Mouse (Mus musculus): Measurements from ENCODE around the gene Ccdc148.

Ccdc148 gene

GRCm38 (mm10) chr2:59048775-59049451 lies 111.6 kb downstream of the Ccdc148 start:
- no peak for DNase-seq

- DNase-seq: peak in 1 of 2 experiments; percentile 5
These were observed 117.0 kb downstream of the Ccdc148 start for GRCm38 (mm10) chr2:59043313-59044032.

- no peak for DNase-seq
These were observed 117.9 kb downstream of the Ccdc148 start for GRCm38 (mm10) chr2:59042616-59043015.

GRCm38 (mm10) chr2:59036433-59036832 lies 124.0 kb downstream of the Ccdc148 start:
- DNase-seq: peak; percentile 6 to 17

GRCm38 (mm10) chr2:59035206-59035605 lies 125.3 kb downstream of the Ccdc148 start:
- DNase-seq: peak; percentile 37

- no peak for DNase-seq
These were observed 126.2 kb downstream of the Ccdc148 start for GRCm38 (mm10) chr2:59034281-59034680.

- no peak for DNase-seq
These were observed 135.9 kb downstream of the Ccdc148 start for GRCm38 (mm10) chr2:59024558-59024957.

GRCm38 (mm10) chr2:59007356-59007755 lies 153.1 kb downstream of the Ccdc148 start:
- no peak for DNase-seq

DNA sequence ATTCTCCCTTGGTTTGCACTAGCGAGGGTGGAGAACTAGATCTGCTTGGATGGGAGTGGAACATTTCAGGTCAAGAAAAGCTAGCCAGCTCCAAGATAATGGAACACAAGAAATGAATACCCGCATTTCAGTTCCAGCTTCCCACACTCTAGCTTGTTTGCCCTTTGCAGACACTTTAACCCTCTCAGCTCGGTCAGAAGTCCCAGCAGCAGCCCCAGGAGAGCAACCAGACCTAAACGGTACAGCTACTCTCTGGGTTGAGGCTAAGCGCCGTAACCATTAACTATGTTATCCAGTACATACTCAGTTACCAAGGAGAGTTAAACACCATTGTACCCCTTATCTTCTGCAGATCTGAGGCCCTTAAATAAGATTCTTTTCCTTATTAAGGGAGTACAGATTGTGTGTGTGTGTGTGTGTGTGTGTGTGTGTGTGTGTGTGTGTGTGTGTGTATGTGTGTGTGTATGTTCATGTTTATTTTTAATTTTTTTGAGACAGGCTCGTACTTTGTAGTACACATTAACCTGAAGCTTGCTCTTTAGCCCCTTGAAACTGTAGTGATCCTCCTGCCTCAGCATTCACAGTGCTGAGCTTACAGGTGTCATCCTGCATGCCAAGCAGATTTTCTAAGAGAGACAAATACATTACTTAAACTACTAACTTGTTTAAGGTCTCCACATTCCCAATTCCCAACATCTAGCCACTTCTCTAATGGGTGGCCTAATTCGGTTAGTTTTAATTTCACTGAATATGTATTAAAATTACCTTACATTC lies 153.7 kb downstream of the Ccdc148 start:
- peak; percentile 36 to 44 for DNase-seq

GRCm38 (mm10) chr2:58997151-58997550 lies 163.3 kb downstream of the Ccdc148 start:
- DNase-seq: peak in 1 of 2 experiments; percentile 11

DNA sequence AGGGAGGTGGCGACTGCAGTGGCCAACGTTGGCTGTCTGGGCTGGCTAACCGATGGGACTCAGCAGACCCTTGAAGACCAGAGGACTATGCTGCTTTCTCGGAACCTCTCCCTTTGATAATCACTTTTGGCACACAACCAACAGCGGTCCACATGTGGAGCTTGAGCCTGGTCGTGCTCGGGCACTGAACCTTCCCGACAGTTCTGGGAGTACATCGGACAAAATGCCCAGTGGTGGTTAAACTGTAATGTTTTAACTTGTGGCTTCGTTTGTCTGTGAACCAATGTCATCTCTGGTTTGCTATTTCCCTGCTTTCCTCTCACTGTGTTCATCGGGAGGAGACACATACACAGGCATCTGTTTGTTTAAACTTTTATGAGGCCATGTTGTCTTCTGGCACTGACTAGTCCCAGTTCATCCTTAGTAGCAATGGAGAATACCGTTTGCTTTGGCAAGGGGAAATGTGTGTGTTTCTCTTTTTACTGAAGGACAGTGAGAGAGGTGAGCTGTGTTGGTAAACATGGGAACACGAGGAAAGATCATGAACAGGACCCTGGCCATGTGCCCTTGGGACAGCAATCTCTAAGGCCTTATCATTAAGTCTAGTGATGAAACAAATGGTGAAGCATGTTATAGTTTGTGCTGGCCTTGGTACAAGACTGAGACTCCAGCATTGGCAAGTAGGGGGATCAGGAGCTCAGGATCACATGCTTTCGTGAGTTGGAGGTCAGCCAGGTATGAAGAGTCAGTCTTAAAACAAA lies 167.9 kb downstream of the Ccdc148 start:
- peak; percentile 81 to 90 for DNase-seq

DNA sequence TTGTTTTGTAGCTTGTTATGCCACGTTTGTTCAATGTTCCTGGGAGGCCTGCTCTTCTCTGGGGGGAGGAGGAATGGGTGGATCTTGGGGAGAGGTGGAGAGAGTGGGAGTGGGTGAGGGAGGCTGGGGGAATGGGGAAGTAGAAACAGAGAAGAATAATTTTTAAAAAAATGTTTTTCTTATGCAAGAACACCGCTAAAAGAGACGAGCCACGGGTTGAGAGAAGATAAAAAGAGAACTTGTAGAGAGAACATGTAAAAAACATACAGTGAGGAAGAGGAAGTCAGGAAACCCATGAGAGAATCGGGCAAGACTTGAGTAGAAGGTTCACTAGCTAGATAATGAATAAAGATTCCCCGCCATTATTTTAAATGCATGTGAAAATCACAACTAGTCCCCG lies 182.4 kb downstream of the Ccdc148 start:
- DNase-seq: no peak

- DNase-seq: no peak
These were observed 188.8 kb downstream of the Ccdc148 start for GRCm38 (mm10) chr2:58971507-58972275.

DNA sequence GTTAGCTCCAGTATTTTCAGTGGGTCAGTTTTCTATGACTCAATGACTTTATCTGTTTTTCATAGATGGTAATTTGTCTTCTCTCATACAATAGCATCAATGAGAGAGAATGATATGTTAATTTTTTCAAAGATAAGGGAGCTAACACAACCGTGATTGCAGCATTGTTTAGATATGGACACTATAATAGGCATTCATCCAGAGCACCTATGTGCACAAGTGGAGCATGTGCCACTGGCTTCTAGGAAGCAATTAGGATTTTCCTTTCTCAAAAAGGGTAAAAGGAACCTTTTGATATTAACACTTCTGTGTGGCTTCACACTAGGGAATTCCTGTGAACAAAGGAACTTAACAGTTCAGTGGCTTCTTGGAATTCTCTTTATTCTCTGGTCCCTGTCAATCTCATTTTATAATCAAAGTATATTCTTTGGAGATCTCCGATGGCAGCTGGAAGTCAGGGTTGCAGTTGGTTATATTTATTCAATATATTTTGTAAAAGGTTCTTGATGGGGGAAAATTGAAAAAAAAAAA lies 203.6 kb downstream of the Ccdc148 start:
- no peak for DNase-seq

DNA sequence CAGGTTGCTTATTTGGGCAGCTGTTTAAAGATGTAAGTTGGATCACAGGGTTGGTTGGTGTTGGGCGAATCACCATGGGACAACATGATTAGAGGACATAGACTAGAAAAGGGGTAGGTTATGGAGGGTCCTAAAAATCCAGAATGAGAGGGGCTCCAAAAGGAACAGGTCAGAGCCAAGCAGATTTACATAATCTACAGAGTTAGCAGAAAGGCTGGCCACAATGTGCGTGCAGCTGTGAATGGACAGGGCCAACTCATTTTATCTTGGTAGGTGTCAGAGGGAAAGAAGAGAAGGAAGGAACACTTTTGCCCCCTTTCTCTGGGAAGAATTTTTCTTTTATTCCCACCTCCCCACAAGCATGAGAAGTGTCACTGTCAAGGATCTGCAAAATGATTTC lies 204.1 kb downstream of the Ccdc148 start:
- DNase-seq: no peak

- DNase-seq: no peak
These were observed 208.4 kb downstream of the Ccdc148 start for GRCm38 (mm10) chr2:58952101-58952500.

DNA sequence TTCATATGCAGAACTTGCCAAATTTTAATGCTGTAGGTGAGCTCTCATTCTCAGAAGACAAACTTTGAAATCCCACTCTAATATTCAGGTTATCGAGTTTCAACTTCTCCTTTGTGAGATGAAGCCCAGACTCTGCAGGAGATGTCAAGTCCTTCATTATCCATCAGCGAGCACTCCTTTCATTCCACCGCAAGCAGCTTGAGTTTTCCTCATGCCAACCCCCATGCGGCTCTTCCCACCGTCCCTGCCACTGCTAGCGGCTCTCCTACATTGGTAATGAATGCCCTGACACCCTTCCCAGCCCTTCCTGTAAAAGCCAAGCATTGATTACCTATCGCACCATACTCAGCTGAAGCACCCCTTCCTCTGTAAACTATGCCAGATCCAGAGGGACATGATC lies 211.7 kb downstream of the Ccdc148 start:
- no peak for DNase-seq

GRCm38 (mm10) chr2:58941361-58941760 lies 219.1 kb downstream of the Ccdc148 start:
- no peak for DNase-seq

GRCm38 (mm10) chr2:58925551-58925950 lies 234.9 kb downstream of the Ccdc148 start:
- no peak for DNase-seq

GRCm38 (mm10) chr2:58918351-58918750 lies 242.1 kb downstream of the Ccdc148 start:
- DNase-seq: no peak

- DNase-seq: no peak
These were observed 248.1 kb downstream of the Ccdc148 start for GRCm38 (mm10) chr2:58912339-58912738.

All from kidney, postnatal 36 days (tissue).